Mouse (Mus musculus) brain, embryonic 14.5 days (tissue): ENCODE measurements around the gene Snd1.

ENCODE experiments used
- CTCF ChIP-seq: fragments of 200-500 bp; IDR thresholded peaks from 2 replicates; pipeline ENCODE4 v1.5.1; 2012; ENCODE audit warnings: inconsistent platforms, mild to moderate bottlenecking, moderate library complexity, borderline replicate concordance; ENCODE audit not compliant: insufficient read depth, insufficient read length; ENCODE audit errors: extremely low read depth
- POLR2A ChIP-seq: fragments of 200-500 bp; IDR thresholded peaks from 2 replicates; pipeline ENCODE4 v1.6.1; 2012; ENCODE audit warnings: mild to moderate bottlenecking, inconsistent platforms, borderline replicate concordance; ENCODE audit not compliant: poor library complexity, insufficient read depth, insufficient read length, severe bottlenecking; ENCODE audit errors: extremely low read depth

- TF ChIP-seq CTCF: no peak
- TF ChIP-seq POLR2A: no peak
These were observed 411.9 kb downstream of the Snd1 start for GRCm38 (mm10) chr6:28886724-28887440.
